Mouse (Mus musculus) retina, embryonic 14.5 days (tissue): ENCODE results near the gene Gm49630.
A peak's percentile ranks its signal among the peaks of the same experiment; 100 is the strongest.
"Not testable (repeated sequence)": the region's sequence is repeated elsewhere in the genome, so short reads cannot be mapped to it uniquely, and the experiment has no call there.

Source experiments
- DNase-seq: peaks from one replicate; pipeline ENCODE4 v3.0.0-alpha.2; 2015; ENCODE audit warnings: low spot score

Gene Gm49630

DNA sequence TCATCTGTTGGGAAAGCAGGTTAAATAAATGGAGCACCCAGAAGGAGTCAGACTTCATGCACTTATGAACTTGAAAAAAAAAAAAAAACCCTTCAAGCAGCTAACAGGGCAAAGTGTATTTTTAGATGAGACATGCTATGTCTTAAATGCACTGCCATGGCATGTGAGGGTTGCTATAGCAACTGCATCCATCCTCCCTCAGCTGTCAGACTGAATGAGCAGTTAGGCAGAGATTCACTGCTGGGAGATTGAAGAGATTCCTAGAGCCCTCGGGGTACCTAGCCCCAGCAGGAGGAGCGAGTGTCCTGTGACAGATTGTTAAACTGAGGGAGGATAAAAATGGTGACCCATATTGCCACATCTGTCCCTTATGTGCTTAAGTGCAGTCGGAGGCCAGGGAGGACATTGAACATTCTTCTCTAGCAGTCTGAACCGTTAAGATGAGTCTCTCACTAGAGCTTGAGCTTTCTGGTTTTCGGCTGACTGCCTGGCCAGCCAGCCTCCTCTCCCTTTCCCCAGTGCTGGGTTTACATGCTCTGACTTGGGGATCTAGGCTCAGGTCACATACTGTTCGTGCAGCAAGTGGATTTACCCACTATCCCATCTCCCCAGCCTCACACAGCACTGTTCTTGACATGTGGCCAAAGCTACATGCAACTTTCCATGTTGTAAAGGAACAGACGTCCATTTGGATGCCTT lies 5.0 kb downstream of the Gm49630 start:
- peak; percentile 52 for DNase-seq

DNA sequence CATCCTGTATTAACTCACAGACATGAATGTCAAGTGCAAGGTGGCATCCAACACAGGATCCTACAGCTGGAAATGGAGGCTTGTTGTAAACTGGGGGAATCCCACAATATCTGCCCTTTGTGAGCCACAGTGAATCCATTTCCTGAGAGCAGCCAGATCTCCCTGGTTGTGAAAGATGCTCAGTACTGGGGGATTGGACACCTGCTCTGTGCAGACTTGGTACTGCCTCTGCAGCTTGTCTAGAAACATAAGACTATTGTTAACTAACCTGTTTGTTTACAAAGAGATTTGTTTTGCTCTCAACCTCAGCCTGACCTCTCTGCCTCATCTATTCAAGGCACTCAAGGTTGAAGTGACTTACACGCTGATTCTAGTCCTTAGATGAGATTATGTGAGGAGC lies 5.5 kb downstream of the Gm49630 start:
- not testable (repeated sequence) for DNase-seq

DNA sequence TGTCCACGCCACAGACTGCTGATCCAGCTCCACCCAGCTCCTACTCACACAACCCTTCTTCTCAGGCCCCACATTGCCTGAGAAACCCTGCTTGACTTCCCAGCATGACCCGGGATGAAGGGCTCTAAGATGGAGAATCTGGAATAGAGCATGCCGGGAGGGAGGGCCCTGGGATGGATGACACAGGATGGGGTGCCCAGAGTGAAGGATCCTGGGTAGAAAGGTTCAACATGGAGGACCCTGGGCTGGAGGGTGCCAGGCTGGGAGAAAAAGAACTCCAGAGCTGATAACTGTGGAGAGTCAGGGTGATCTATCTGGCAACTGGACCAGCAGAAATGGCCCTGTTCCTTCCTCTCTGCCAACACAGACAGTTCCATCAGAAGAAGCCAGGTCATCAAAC lies 6.2 kb downstream of the Gm49630 start:
- not testable (repeated sequence) for DNase-seq

DNA sequence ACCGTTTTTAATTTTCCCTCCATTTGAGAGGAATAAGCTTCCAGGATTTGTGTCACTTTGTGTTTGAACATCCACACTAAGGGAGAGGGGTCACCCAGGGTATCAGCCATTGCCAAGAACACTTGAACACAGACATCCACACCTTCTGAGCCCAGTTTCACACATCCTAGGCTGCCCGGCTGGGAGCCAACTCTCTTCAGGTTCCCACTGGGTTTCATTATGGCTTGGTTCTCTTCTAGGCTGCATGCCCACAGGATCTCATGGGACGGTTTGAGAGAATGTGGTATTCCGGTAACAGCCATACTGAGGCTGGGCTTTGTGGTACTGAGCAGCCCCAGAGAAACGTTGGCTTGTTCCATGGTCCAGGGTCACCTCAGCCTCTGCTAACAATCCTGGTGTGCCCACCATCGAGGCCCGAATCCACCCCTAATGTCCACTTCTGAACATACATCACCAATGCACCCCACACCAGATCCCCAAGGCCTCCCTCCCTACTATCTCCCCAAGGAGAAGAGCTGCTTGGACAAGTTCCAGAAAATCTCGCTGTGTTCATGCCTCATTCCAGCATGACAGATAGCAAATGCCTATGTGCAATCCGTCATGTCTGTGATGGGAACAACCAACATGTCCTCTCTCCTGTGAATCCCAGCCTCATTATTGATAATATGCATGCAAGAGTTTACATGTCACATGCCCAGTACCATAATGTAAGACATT lies 10.9 kb downstream of the Gm49630 start:
- not testable (repeated sequence) for DNase-seq

DNA sequence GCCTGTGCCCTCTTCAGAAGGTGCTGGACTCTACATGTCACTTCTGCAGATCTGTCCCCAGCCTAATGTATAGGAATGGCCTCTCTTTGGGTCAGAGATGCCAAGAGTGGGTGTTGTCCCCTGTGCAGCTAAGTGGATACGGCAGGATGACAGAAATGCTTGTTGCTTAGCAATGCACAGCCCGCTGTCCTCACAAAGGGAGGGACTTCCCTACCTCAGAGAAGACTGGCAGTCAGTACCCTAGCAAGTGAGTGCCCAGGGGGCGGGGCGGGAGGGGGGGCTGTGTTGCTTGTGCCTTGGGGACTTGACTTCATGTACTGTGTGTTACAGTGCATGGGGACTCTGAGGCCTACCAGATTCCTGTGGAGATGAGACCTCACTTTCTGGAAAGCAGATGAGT lies 12.0 kb downstream of the Gm49630 start:
- DNase-seq: peak; percentile 30

DNA sequence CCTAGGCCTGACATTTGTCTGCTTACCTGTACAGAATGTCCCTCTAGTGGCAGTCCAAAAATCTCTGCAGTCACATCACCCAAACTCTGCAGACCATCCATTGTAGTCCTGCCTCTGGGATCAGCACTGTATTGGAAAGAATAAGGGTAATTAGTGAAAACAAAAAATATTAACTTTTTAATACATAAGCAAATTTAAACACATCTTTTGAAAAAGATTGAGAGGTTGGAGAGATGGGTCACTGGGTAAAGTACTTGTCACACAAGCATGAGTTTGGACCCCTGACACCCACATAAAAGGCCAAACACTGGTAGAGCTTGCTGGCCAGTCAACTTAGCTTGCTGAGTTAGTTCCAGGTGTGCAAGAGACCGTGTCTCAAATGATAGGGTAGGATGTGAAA lies 19.2 kb downstream of the Gm49630 start, which contains the start of gene Ttll2:
Ttll2 (minus strand) TSS at position 101 of the 400 bp plus-strand sequence.
- not testable (repeated sequence) for DNase-seq

DNA sequence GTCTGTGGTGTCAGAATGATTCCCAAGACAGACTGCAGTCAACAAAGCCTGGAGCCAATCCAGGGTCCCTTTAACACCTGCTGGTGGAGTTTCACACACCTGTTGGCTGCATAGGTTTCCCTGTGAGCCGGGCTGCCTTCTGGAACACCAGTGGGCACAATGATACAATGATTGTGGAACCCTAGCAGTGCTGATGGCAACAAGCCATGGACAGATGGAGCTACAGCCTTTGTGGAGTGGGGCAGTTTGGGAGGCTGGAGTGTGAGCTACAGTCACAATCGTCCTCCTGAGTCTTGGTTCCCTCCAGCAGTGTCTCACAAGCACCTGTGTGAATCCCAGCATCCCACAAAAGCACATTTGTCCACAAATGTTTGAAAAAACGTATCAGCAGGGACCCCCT lies 23.0 kb downstream of the Gm49630 start:
- DNase-seq: not testable (repeated sequence)

DNA sequence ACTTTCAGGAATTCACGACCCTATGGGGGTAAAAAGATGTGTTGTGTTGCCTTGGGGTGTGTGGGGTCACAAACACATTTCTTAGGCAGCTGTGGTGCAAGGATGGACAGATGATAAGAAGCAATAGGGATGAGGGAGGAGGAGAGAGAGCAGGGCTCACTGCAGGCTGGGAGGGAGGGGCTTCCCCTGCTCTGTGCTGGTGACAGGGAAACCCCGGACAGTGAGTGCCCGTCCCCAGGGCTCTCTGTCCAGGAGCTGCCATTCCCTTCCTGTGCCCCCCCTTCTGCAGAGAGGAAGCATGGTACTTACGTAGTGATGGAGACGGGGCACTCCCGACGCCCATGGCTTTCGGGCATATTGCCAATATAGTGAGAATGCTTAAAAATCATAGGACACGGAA lies 34.4 kb downstream of the Gm49630 start:
- not testable (repeated sequence) for DNase-seq

DNA sequence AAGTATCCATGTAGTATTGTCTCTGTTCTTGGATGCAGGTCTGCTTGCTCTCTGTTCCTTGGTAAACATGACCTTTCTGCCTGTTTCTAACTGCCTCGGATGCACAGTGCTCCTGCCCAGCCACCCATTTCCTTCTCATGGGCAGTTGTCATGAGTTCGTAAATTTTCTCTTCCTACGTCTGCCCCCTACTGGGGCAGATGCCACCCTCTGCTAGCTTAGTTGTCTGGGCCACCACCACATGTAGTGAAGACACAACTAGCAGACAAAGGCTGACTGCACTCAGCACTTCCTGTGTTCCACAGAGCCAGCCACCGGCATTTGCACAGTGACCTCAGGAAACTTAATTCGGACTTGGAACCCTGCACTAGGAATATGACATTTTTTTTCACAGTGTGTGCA lies 39.0 kb downstream of the Gm49630 start:
- DNase-seq: not testable (repeated sequence)

DNA sequence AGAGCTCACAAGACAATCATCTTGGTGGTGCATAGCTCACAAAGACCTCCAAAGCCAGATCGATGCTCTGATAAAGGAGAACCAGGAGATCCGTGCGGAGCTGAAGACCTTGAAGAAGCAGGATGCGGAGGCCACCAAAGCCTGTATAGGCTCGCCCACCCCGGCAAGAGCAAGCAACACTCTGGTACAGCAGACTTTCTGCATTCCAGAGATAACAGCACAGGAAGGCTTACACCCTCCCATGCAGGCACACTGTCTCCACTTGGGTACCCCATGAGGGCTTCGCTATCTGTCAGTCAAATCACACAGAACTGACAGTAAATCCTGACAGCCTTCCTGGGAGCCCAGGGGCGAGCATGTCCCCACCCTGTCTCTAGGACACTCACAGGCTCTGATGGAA lies 45.4 kb downstream of the Gm49630 start:
- not testable (repeated sequence) for DNase-seq

DNA sequence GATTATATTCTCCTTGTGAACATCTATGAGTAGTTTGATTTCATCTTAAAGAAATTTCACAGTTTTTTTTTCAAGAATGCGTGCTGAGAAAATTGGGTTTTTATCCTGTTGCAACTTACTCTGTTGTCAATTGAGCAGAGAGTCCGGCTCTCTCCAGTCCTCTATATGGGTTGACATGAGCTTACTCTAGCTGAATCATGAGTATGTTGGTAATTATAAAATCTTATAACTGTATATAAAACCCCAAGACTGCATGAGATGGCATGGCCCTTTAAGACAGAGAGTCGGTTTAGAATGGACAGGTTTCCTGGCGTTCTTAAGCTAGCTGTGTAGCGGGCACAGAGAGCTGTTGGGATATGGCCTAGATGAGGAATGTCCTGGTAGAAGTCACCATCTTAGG lies 47.4 kb downstream of the Gm49630 start, which contains the start of gene Tcp10a:
Tcp10a (plus strand) TSS at position 301 of the 400 bp plus-strand sequence.
- not testable (repeated sequence) for DNase-seq

DNA sequence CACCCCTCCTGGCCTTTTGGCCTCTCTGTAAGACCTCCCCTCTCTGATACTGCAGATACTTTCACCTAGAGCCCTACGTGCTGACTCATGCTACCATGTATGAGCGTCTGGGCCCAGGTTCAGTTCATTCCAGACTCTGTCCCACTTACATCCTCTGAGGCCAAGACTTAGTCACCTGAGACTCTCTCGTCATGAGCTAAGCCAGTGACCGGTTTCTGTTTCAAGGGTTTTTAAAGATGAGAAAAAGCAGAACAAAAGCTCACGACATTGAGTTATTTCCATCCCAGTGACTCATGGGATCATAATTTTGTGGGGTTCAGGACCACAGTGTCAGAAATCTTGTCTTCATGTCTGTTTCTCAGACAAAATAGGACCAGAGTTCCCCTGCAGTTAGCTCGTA lies 52.0 kb downstream of the Gm49630 start:
- DNase-seq: not testable (repeated sequence)

DNA sequence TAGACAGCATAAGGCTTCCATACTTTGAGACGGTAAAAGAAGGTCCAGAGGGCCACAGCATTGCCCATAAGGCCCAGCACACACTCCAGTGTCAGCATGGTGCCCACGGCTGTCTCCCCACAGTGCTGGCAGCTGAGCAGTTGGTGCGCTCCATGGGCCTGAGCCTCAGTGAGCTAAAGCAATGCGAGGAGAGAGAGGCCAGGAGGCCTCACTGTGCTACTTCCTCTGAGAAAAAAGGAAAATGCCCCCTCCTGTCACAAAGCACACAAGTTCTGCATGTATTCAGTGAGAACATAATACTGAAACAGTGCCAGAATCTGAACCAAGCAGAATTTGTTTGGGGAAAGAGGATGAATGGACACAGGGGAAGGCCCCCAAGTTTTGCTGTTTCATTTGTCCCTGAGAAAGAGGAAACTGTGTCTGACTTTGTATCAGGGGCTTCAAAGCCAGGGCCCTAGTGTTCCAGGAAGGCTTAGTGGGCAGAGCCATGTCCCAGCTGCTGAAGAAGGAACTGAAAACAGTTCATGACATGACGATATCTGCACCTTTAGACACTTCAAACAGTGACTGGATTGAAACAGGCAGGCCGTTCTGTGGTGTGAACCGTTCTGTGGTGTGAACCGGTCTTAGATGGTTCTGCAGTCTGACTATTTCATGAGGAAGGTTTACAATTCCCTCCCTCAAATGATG lies 55.9 kb downstream of the Gm49630 start:
- not testable (repeated sequence) for DNase-seq

DNA sequence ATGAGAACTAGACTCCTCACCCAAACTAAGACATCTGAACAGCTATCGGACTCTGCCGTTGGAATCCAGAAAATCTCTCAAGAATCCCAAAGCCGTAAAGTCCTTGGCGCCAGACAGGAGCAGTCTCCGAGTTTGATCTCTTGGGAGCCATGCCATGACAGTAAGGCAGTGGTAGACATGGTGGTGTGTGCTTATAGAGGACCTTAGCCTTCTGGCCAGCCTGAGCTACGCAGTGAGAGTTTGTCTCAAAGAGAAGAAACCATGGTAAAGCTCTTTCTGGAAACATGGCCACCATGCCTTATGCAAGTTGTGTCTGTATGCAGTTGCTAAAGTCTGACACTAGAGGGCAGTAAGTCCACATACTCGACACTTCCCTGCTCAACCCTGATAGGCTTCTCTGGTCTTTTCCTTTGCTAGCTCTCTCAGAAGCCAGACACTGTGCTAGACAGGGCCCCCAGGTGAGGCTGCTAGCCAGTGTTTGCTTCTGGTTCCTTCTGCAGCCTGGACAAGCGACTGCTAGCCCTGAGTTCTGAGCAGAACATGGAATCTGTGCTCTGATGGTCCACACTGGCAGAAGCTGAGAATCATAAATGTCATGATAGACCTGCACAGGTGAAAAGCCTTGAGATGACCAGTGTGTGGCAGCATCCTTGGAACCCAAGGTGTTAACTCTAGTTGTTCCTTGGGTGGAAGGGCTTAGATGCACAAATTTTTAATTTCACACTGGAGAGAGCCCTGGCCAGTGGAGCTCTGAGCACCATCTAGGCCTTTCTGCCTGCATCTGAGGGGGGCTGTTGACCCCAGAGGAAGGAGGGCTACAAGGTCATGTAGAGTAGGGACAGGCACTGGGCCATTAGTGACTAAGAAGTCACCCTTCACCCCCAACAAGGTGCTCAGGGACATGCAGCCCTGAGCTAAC lies 65.2 kb downstream of the Gm49630 start:
- DNase-seq: not testable (repeated sequence)
